In genomic region chr19:47279788-47280532, GRCm38 (mm10) we compare ENCODE assay signal across 10 mouse cellular contexts.
A peak's percentile ranks its signal among the peaks of the same experiment; 100 is the strongest.
DNase-seq lines count a peak whose midpoint lies in the region; ATAC-seq and TF ChIP-seq lines count a peak whose summit lies in the region.
"Had no signal": no experiment of that assay in that cellular context is flagged by ENCODE, and none has a peak within 500 bp of the region (broad histone marks: within the 10 kb centered on the region; RNA-seq: fewer than 3 reads in every experiment).

No protein-coding gene starts in this region.

- 77% methylated on average over 15 of the region's 15 CpGs for WGBS in hindbrain, embryonic 15.5 days
- WGBS in hindbrain, embryonic 13.5 days: 86% methylated on average over 15 of the region's 15 CpGs
- 58% methylated on average over 15 of the region's 15 CpGs for WGBS in forebrain, postnatal 0 days
- 17% methylated on average over 15 of the region's 15 CpGs for WGBS in heart, postnatal 0 days
- 50% methylated on average over 15 of the region's 15 CpGs for WGBS in lung, postnatal 0 days
- 69% methylated on average over 15 of the region's 15 CpGs for WGBS in liver, postnatal 0 days (ENCODE audit: insufficient replicate concordance)

- peak overlapping the region; percentile 50 for H3K27ac ChIP-seq in hindbrain, embryonic 15.5 days (replicated peaks)
- H3K27ac ChIP-seq in hindbrain, embryonic 13.5 days: no peak overlapping the region
- 0 out of 2 replicates have a peak overlapping the region, but pooled peaks have one; percentile 29 for H3K27ac ChIP-seq in forebrain, postnatal 0 days (ENCODE audit: low read depth, low read length)
- H3K27ac ChIP-seq in heart, postnatal 0 days (ENCODE audit: low read depth): peak overlapping the region; percentile 87
- peak overlapping the region; percentile 88 for H3K27ac ChIP-seq in layer of hippocampus, adult 2 months
- H3K27ac ChIP-seq in lung, postnatal 0 days (ENCODE audit: low read length): peak overlapping the region; percentile 73
- H3K27ac ChIP-seq in liver, postnatal 0 days (ENCODE audit: low read depth): no peak overlapping the region
- H3K27ac ChIP-seq: embryonic facial prominence, embryonic 12.5 days; neural tube, embryonic 12.5 days had no signal

- DNase-seq in forebrain, postnatal 0 days: peak; percentile 83
- DNase-seq in heart, postnatal 0 days (ENCODE audit: low spot score): peak; percentile 69
- peak; percentile 83 to 85 for DNase-seq in layer of hippocampus, adult 2 months (ENCODE audit: low spot score in 2 of 2)
- DNase-seq in lung, postnatal 0 days (ENCODE audit: low spot score): peak; percentile 44
- peak; percentile 73 for DNase-seq in telencephalon, adult 2 months (ENCODE audit: low read depth, low spot score)
- no peak for DNase-seq in liver, postnatal 0 days

- no peaks in the 10 kb centered on the region for H3K36me3 ChIP-seq in hindbrain, embryonic 15.5 days
- H3K36me3 ChIP-seq in hindbrain, embryonic 13.5 days: peaks cover 25% of the 10 kb centered on the region
- H3K36me3 ChIP-seq in forebrain, postnatal 0 days (ENCODE audit: insufficient read depth): peaks cover 2% of the 10 kb centered on the region; the same call in 1 of the 2 replicates
- H3K36me3 ChIP-seq in heart, postnatal 0 days (replicated peaks; ENCODE audit: control insufficient read depth, insufficient read depth, low read length): peaks cover 48% of the 10 kb centered on the region
- H3K36me3 ChIP-seq in lung, postnatal 0 days (ENCODE audit: insufficient read depth, low read length): peaks cover 23% of the 10 kb centered on the region; the same call in 1 of the 2 replicates
- H3K36me3 ChIP-seq in liver, postnatal 0 days (replicated peaks; ENCODE audit: insufficient read depth, low read length): peaks cover 11% of the 10 kb centered on the region

- no peaks in the 10 kb centered on the region for H3K27me3 ChIP-seq in hindbrain, embryonic 15.5 days
- no peaks in the 10 kb centered on the region for H3K27me3 ChIP-seq in hindbrain, embryonic 13.5 days
- H3K27me3 ChIP-seq in forebrain, postnatal 0 days (ENCODE audit: insufficient read depth, low read length): no peaks in the 10 kb centered on the region
- no peaks in the 10 kb centered on the region for H3K27me3 ChIP-seq in heart, postnatal 0 days (ENCODE audit: control insufficient read depth, insufficient read depth, low read length)
- no peaks in the 10 kb centered on the region for H3K27me3 ChIP-seq in lung, postnatal 0 days (replicated peaks; ENCODE audit: insufficient read depth, low read length)
- H3K27me3 ChIP-seq in liver, postnatal 0 days (ENCODE audit: insufficient read depth, low read length): no peaks in the 10 kb centered on the region
- H3K27me3 ChIP-seq: embryonic facial prominence, embryonic 12.5 days; neural tube, embryonic 12.5 days had no signal

- peak; percentile 57; the same call in 1 of the 2 replicates for TF ChIP-seq EP300 in heart, postnatal 0 days (IDR thresholded peaks at IDR 0.05; ENCODE audit: low read depth)
- no peak for TF ChIP-seq EP300 in lung, postnatal 0 days (IDR thresholded peaks at IDR 0.05)
- TF ChIP-seq EP300 in liver, postnatal 0 days (IDR thresholded peaks at IDR 0.05; ENCODE audit: low read depth): no peak

- no peak overlapping the region for H3K9ac ChIP-seq in hindbrain, embryonic 15.5 days
- H3K9ac ChIP-seq in hindbrain, embryonic 13.5 days: no peak overlapping the region
- no peak overlapping the region for H3K9ac ChIP-seq in forebrain, postnatal 0 days
- H3K9ac ChIP-seq in heart, postnatal 0 days (replicated peaks; ENCODE audit: low read depth, low read length): no peak overlapping the region
- no peak overlapping the region for H3K9ac ChIP-seq in lung, postnatal 0 days (replicated peaks; ENCODE audit: low read depth)
- no peak overlapping the region for H3K9ac ChIP-seq in liver, postnatal 0 days (replicated peaks)
- H3K9ac ChIP-seq: embryonic facial prominence, embryonic 12.5 days; neural tube, embryonic 12.5 days had no signal

- H3K4me3 ChIP-seq in hindbrain, embryonic 15.5 days: no peak overlapping the region
- H3K4me3 ChIP-seq in hindbrain, embryonic 13.5 days: no peak overlapping the region
- H3K4me3 ChIP-seq in forebrain, postnatal 0 days (ENCODE audit: low read depth, low read length): no peak overlapping the region
- H3K4me3 ChIP-seq in heart, postnatal 0 days (ENCODE audit: low read depth, low read length): no peak overlapping the region
- no peak overlapping the region for H3K4me3 ChIP-seq in layer of hippocampus, adult 2 months
- H3K4me3 ChIP-seq in lung, postnatal 0 days (ENCODE audit: low read depth, low read length): no peak overlapping the region
- H3K4me3 ChIP-seq in liver, postnatal 0 days (ENCODE audit: low read depth, low read length): no peak overlapping the region
- H3K4me3 ChIP-seq: embryonic facial prominence, embryonic 12.5 days; neural tube, embryonic 12.5 days had no signal

- H3K9me3 ChIP-seq in hindbrain, embryonic 15.5 days: no peaks in the 10 kb centered on the region
- no peaks in the 10 kb centered on the region for H3K9me3 ChIP-seq in hindbrain, embryonic 13.5 days
- H3K9me3 ChIP-seq in forebrain, postnatal 0 days (ENCODE audit: low read length): no peaks in the 10 kb centered on the region
- H3K9me3 ChIP-seq in heart, postnatal 0 days (replicated peaks; ENCODE audit: control insufficient read depth, low read length): no peaks in the 10 kb centered on the region
- H3K9me3 ChIP-seq in lung, postnatal 0 days (ENCODE audit: low read length): no peaks in the 10 kb centered on the region
- no peaks in the 10 kb centered on the region for H3K9me3 ChIP-seq in liver, postnatal 0 days (ENCODE audit: low read length)
- H3K9me3 ChIP-seq: embryonic facial prominence, embryonic 12.5 days; neural tube, embryonic 12.5 days had no signal

- TF ChIP-seq CTCF in forebrain, postnatal 0 days (IDR thresholded peaks at IDR 0.05; ENCODE audit: low read depth): peak; percentile 15; the same call in 1 of the 2 replicates
- peak; percentile 25; the same call in 1 of the 2 replicates for TF ChIP-seq CTCF in heart, postnatal 0 days (IDR thresholded peaks at IDR 0.05; ENCODE audit: low read depth)
- TF ChIP-seq CTCF in layer of hippocampus, adult 2 months (conservative IDR thresholded peaks at IDR 0.05): peak; percentile 18; the same call in 1 of the 2 replicates
- TF ChIP-seq CTCF in lung, postnatal 0 days (IDR thresholded peaks at IDR 0.05): peak; percentile 43
- TF ChIP-seq CTCF in liver, postnatal 0 days (IDR thresholded peaks at IDR 0.05; ENCODE audit: low read depth): no peak

- ATAC-seq in hindbrain, embryonic 15.5 days (ENCODE audit: low FRiP score, low read depth): 0 out of 2 replicates have a peak, but pooled peaks have one; percentile 40
- ATAC-seq in hindbrain, embryonic 13.5 days (ENCODE audit: low FRiP score): no peak
- ATAC-seq in forebrain, postnatal 0 days: peak; percentile 82
- ATAC-seq in heart, postnatal 0 days (ENCODE audit: insufficient read depth, low read depth): peak; percentile 83
- peak; percentile 25 for ATAC-seq in lung, postnatal 0 days
- no peak for ATAC-seq in liver, postnatal 0 days

- peaks cover 15% of the 10 kb centered on the region for H3K4me1 ChIP-seq in hindbrain, embryonic 15.5 days (replicated peaks)
- H3K4me1 ChIP-seq in hindbrain, embryonic 13.5 days (replicated peaks): peaks cover 5% of the 10 kb centered on the region; the same call in 1 of the 2 replicates
- H3K4me1 ChIP-seq in forebrain, postnatal 0 days (ENCODE audit: insufficient read depth): peaks cover 12% of the 10 kb centered on the region; the same call in 1 of the 2 replicates
- H3K4me1 ChIP-seq in heart, postnatal 0 days (ENCODE audit: control insufficient read depth, insufficient read depth): peaks cover 36% of the 10 kb centered on the region
- peaks cover 2% of the 10 kb centered on the region for H3K4me1 ChIP-seq in lung, postnatal 0 days (ENCODE audit: insufficient read depth, low read depth, low read length)
- no peaks in the 10 kb centered on the region for H3K4me1 ChIP-seq in liver, postnatal 0 days (ENCODE audit: insufficient read depth)
- H3K4me1 ChIP-seq: embryonic facial prominence, embryonic 12.5 days; neural tube, embryonic 12.5 days had no signal

- no peak overlapping the region for H3K4me2 ChIP-seq in hindbrain, embryonic 15.5 days
- H3K4me2 ChIP-seq in hindbrain, embryonic 13.5 days: no peak overlapping the region
- no peak overlapping the region for H3K4me2 ChIP-seq in forebrain, postnatal 0 days (ENCODE audit: low read depth)
- H3K4me2 ChIP-seq in heart, postnatal 0 days (ENCODE audit: low read depth, low read length): peak overlapping the region; percentile 18; the same call in 1 of the 2 replicates
- no peak overlapping the region for H3K4me2 ChIP-seq in lung, postnatal 0 days (replicated peaks; ENCODE audit: low read depth, low read length)
- no peak overlapping the region for H3K4me2 ChIP-seq in liver, postnatal 0 days (ENCODE audit: low read depth, low read length)
- H3K4me2 ChIP-seq: embryonic facial prominence, embryonic 12.5 days; neural tube, embryonic 12.5 days had no signal

Comparison
In these comparisons a context has a peak if more than half of its experiments do, and no peak if none do; other contexts are left out.
1. ATAC-seq: peak in hindbrain, embryonic 15.5 days (single experiment), forebrain, postnatal 0 days (single experiment), heart, postnatal 0 days (single experiment) and lung, postnatal 0 days (single experiment); none in hindbrain, embryonic 13.5 days (single experiment) and liver, postnatal 0 days (single experiment).
2. H3K27ac ChIP-seq: peak in hindbrain, embryonic 15.5 days (single experiment), forebrain, postnatal 0 days (single experiment), heart, postnatal 0 days (single experiment), layer of hippocampus, adult 2 months (single experiment) and lung, postnatal 0 days (single experiment); none in hindbrain, embryonic 13.5 days (single experiment) and liver, postnatal 0 days (single experiment).